Mouse (Mus musculus) kidney, adult 2 months (tissue): ENCODE measurements around the gene Nos1. TPM values are rescaled to one million over a fixed set of nuclear protein-coding genes. Genes with fewer than 3 reads are reported as not detected.

ENCODE experiments used
- DNase-seq: peaks from one replicate; pipeline ENCODE4 v3.0.0; 2021
- H3K27ac ChIP-seq: fragments of 200-500 bp; 2 replicates; pipeline ENCODE4 v1.5.1; 2012; ENCODE audit warnings: low read depth, low read length, control low read depth, inconsistent platforms; ENCODE audit not compliant: insufficient read depth
- H3K27me3 ChIP-seq: fragments of 200-500 bp; replicated peaks from 2 replicates; pipeline ENCODE4 v1.6.1; 2012; ENCODE audit warnings: mild to moderate bottlenecking, moderate library complexity, low read length, inconsistent platforms; ENCODE audit not compliant: control insufficient read depth, insufficient read depth
- H3K36me3 ChIP-seq: fragments of 200-500 bp; 2 replicates; pipeline ENCODE4 v1.6.1; 2012; ENCODE audit warnings: mild to moderate bottlenecking, moderate library complexity, low read length, inconsistent platforms; ENCODE audit not compliant: control insufficient read depth, insufficient read depth
- H3K4me1 ChIP-seq: fragments of 200-500 bp; 2 replicates; pipeline ENCODE4 v1.6.1; 2011; ENCODE audit warnings: low read length; ENCODE audit not compliant: control insufficient read depth, insufficient read depth
- H3K4me3 ChIP-seq: fragments of 200-500 bp; 2 replicates; pipeline ENCODE4 v1.5.1; 2011; ENCODE audit warnings: mild to moderate bottlenecking, low read depth, low read length, control low read depth; ENCODE audit not compliant: insufficient read depth
- CTCF ChIP-seq: fragments of 200-500 bp; conservative IDR thresholded peaks from 2 replicates; pipeline ENCODE4 v1.5.1; 2011; ENCODE audit warnings: low read depth, mild to moderate bottlenecking, control low read depth, low read length, moderate library complexity, mixed read lengths; ENCODE audit not compliant: insufficient read depth, insufficient read length
- POLR2A ChIP-seq: fragments of 200-500 bp; IDR thresholded peaks from one replicate; pipeline ENCODE4 v1.6.1; 2011; ENCODE audit warnings: low read depth, low read length, control low read depth
- WGBS: fragments of 180-500 bp; shearing (Covaris S2); methylation state at CpG from one replicate; pipeline ENCODE4 v1.1.7; 2018; 5-methylcytosine and 5-hydroxymethylcytosine counted together
- polyA plus RNA-seq: library from polyadenylated mRNA; depleted of rRNA; stranded (reverse); fragments of >200 nt; gene quantifications from 2 replicates; pipeline ENCODE4 v1.2.3, GENCODE M21; 2012

Gene Nos1
- polyA plus RNA-seq, 1 experiment, result 0.67 TPM

- no peaks in the 10 kb centered on the region for H3K4me1 ChIP-seq
- H3K27me3 ChIP-seq, result no peaks in the 10 kb centered on the region
- no peak overlapping the region for H3K27ac ChIP-seq
- DNase-seq, result no peak
- no peak overlapping the region for H3K4me3 ChIP-seq
- TF ChIP-seq POLR2A (no peak), CTCF (no peak)
- 17% methylated on average over 9 of the region's 9 CpGs for WGBS
- no peaks in the 10 kb centered on the region for H3K36me3 ChIP-seq
Observed at GRCm38 (mm10) chr5:117837731-117838130, 56.9 kb downstream of the Nos1 start.

GRCm38 (mm10) chr5:117839501-117839900, 58.7 kb downstream of the Nos1 start:
- no peaks in the 10 kb centered on the region for H3K36me3 ChIP-seq
- no peaks in the 10 kb centered on the region for H3K4me1 ChIP-seq
- no peaks in the 10 kb centered on the region for H3K27me3 ChIP-seq
- H3K27ac ChIP-seq, result no peak overlapping the region
- TF ChIP-seq CTCF, result no peak
- TF ChIP-seq POLR2A, result no peak
- WGBS, result 70% methylated on average over 7 of the region's 7 CpGs
- no peak for DNase-seq
- H3K4me3 ChIP-seq, result no peak overlapping the region

DNA sequence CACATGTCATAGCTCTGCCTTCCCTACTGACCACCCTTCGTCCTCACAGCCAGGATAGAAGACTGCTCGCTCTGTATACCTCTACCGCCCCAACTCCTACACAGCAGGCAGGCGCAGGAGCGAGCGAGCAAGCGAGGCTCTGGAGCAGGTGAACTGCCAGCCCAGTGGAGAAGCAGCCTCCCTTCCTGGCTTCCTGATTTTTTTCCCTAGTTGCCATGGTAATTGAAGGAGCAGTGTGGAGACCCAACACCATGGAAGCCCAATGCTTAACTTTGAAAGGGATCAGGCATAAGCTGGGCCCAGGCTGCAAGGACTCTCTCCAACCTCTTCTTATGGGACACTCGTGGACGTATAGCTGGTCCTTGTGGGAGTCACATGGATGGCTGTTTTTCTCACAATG, 59.4 kb downstream of the Nos1 start:
- TF ChIP-seq POLR2A (no peak), CTCF (no peak)
- DNase-seq, result no peak
- WGBS, result 53% methylated on average over 9 of the region's 9 CpGs
- Histone ChIP-seq H3K27ac (no peak overlapping the region), H3K27me3 (no peaks in the 10 kb centered on the region), H3K36me3 (no peaks in the 10 kb centered on the region), H3K4me1 (no peaks in the 10 kb centered on the region), H3K4me3 (no peak overlapping the region)

- no peak overlapping the region for H3K27ac ChIP-seq
- WGBS, result 29% methylated on average over 5 of the region's 5 CpGs
Observed at GRCm38 (mm10) chr5:117840988-117841387, 60.2 kb downstream of the Nos1 start.

GRCm38 (mm10) chr5:117841651-117842347, 61.0 kb downstream of the Nos1 start:
- Histone ChIP-seq H3K27ac (no peak overlapping the region), H3K4me1 (no peaks in the 10 kb centered on the region), H3K27me3 (no peaks in the 10 kb centered on the region), H3K4me3 (no peak overlapping the region), H3K36me3 (no peaks in the 10 kb centered on the region)
- TF ChIP-seq POLR2A (no peak), CTCF (no peak)
- WGBS, result 1% methylated on average over 44 of the region's 44 CpGs
- peak; percentile 31 for DNase-seq

More at GRCm38 (mm10) chr5:117840988-117841387, 60.2 kb downstream of the Nos1 start:
- Histone ChIP-seq H3K36me3 (no peaks in the 10 kb centered on the region), H3K27me3 (no peaks in the 10 kb centered on the region), H3K4me3 (no peak overlapping the region), H3K4me1 (no peaks in the 10 kb centered on the region)
- TF ChIP-seq POLR2A, result no peak
- no peak for TF ChIP-seq CTCF
- no peak for DNase-seq

GRCm38 (mm10) chr5:117842699-117843098, 61.9 kb downstream of the Nos1 start:
- 5% methylated on average over 14 of the region's 14 CpGs for WGBS
- DNase-seq, result no peak
- H3K27me3 ChIP-seq, result no peaks in the 10 kb centered on the region
- no peak overlapping the region for H3K4me3 ChIP-seq
- H3K36me3 ChIP-seq, result no peaks in the 10 kb centered on the region
- TF ChIP-seq CTCF (no peak), POLR2A (no peak)
- H3K27ac ChIP-seq, result no peak overlapping the region
- H3K4me1 ChIP-seq, result no peaks in the 10 kb centered on the region

GRCm38 (mm10) chr5:117844611-117845010, 63.8 kb downstream of the Nos1 start:
- Histone ChIP-seq H3K36me3 (no peaks in the 10 kb centered on the region), H3K4me3 (no peak overlapping the region), H3K27ac (no peak overlapping the region), H3K4me1 (no peaks in the 10 kb centered on the region), H3K27me3 (no peaks in the 10 kb centered on the region)
- no peak for DNase-seq
- 29% methylated on average over 1 of the region's 1 CpGs for WGBS
- TF ChIP-seq CTCF (no peak), POLR2A (no peak)
